Mouse (Mus musculus) layer of hippocampus, adult 18-20 months (tissue): ENCODE data around the gene Brca2. TPM values are rescaled to one million over a fixed set of nuclear protein-coding genes. Genes with fewer than 3 reads are reported as not detected.

Experiments used
- DNase-seq, 2 experiments: peaks; one replicate each; pipeline ENCODE4 v3.0.0; 2022; ENCODE audit warnings: low spot score in 2 of 2
- total RNA-seq, 2 experiments: library from RNA; stranded (reverse); gene quantifications; 2 replicates each; pipeline ENCODE4 v1.2.3; 2021

Brca2 gene
- total RNA-seq, 2 experiments from 2014 or later: 4.9 to 5.0 TPM

DNA sequence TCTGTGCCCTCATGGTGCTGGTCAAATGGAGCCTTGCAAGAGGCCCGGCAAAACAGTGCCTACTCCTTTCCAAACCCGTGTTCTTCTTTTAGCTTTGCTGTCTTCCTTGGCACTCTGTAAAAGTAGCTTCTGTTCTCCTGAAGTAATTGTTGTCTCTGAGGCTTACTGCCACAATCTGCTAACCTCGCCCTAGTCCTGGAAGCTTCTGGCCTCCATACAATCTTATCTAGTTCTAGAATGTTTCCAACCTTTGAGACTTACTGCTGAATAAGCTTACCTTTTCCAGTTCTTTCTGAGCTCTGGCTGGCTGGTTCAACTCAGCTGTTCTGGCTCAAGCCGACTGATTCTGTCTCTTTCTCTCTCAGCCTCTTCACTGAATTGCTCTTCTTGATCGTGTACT, 39.4 kb downstream of the Brca2 start:
- no peak for DNase-seq

DNA sequence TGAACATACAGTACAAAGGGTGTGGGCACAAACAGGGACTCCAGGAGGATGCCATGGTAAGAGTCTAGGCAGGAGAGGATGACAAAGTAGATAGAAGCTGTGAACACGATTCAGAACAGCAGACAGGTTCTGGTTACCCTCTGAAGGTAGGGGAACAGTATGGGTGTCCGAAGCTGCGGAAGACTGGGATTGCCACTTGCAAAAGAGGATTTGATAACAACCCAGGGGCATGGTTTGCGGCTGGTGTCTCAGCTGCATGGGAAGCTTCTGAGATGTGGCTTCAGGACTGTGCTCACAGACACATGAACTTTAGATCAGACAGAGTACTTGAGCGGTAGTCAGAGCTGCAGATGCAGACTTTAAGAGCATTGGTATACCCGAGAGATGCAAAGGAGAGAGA, 42.0 kb downstream of the Brca2 start:
- no peak for DNase-seq

DNA sequence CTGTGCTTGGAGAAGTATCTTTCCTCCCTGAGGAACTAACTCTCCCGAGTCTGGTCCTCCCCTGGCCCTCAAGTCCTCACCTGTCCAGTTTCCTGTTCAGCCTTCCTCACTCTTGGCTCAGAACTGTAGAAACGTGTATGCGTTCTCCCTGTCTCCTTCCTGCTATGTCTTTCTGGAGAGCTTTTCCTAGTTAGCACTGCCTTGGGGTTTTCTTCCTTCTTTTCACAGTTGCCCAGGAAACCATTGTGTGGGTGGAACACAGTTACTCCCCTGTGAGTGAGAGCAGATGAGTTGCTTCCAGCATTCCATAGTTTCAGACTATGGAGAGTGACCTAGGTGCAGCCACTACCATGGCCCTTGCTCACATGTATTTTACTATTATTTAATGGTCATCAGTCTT, 43.8 kb downstream of the Brca2 start:
- DNase-seq: peak; percentile 30 to 55

DNA sequence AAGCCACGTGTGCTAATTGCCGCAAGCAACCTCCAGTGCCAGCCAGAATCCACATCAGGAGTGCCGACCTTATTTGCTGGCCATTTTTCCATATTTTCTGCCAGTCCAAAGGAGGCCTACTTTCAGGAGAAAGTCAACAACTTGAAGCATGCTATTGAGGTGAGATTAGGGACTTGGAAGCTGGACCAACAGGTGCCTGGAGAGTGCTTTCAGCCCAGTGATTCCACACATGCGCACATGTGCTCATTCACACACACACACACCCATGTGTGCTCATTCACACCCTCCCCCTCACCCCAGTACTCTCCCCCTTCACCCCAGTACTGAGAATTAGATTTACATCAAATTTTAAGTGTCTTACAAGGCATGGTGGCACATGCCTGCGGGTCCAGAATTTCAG, 44.5 kb downstream of the Brca2 start:
- DNase-seq: no peak

DNA sequence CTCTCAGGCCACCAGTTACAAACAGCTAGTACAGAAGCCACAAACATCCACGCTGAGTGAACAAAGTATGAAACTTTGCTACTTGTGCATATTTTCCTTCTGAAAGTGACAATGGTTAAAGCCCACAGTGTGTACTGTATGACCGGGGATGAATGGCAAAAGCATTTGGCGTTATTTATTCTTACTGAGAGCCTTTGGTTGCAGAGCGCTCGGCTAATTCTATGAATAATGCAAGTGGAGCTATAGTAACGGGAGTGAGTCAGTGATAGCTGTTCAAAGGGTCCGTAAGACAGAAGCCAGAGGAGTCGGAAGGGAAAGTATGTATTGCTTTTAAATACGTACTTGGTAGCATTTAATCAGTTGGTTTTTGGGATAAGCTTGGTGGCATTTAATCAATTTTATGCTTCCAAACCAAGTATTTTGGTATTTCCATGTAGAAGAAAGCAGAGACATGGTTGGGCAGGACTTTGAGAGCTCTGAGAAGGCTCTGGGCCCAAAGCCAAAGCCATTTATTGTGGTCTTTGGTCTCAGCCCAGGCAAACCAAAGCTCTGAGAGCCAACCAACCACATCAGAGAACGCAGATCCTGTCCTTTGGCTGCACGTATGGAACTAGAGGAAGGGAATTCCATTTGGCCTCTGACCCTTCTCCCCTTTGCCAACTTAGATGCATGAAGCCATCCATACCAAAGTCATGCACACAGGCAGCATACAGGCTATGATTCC, 48.2 kb downstream of the Brca2 start:
- no peak for DNase-seq

DNA sequence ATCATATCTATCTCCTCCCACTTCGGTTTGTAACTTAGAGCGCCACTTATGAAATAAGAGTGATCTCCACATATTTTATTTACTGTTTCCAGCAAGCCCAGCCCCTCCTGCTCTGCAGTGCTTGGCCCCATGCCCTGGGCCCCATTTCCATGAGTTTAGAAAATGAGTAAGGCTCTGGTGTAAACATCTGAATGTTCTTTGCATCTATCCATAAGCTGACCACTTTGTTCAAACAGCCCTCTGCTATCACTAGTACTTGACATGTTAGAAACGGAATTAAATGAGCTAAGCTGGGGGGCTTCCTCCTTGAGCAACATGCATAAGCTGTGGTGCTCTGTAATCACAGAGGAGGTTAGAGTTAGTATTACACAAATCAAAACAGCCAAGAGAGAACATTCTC, 52.0 kb downstream of the Brca2 start:
- DNase-seq: no peak

DNA sequence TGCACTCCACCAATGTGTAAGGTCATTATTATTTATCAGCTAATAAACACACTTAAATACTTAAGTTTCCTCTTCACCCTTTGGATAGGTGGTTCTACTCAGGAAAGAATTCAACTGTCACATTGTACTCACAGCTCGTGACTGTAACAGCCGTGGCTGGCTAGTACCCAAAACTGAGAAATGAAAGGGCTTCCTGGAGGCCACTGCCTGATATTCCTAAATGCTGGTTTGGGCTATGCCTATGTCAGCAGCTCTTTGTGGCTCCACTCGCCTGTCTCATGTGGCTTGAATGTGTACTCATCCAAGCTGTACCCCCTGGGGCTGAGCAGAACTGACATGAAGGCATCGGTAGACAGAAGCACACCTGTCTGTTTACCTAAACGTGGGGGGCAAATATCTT, 52.5 kb downstream of the Brca2 start:
- DNase-seq: no peak

DNA sequence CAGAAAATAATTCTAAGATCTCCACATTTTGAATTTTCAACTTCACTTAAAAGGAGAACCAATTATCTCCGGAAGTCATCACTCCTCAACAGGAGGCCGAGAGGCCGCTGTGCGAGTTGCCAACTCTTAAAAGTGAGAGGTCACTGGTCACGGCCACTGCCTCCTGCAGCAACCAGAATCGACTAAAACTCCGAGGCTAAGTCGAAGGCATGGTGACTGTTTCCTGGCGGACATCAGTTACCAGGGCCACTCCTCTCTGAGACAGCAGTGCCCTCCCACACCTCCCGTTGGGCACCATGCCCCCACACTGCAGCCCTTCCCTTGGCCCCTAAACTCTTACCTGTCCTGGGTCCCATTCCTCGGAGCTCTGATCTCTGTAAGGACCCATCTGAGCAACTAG, 54.4 kb downstream of the Brca2 start:
- no peak for DNase-seq

DNA sequence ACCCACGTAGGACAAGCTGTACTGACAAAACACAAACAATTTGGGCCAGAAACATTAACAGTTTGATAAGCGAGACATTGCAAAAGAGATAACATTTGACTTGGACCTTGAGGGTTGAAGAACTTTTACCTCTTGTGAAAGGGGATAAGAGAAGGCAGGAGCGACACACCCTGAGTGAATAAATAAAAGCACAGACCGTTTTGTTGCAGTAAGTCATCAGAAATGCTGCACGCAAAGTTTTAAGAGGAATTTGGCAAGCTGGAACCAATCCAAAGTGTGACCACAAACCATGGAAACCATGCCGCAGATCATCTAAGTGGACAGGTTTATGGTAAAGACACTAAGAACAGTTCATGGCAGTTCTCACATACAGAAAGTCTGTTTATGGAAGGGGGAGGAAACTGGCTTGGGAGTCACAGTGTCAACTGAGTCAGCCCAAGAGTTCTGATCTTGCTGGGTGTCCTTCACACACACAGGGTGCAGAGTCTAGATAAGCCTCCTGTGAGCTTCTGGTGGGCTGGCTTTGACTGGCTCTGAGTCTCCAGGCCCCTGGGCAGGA, 56.3 kb downstream of the Brca2 start:
- no peak for DNase-seq

DNA sequence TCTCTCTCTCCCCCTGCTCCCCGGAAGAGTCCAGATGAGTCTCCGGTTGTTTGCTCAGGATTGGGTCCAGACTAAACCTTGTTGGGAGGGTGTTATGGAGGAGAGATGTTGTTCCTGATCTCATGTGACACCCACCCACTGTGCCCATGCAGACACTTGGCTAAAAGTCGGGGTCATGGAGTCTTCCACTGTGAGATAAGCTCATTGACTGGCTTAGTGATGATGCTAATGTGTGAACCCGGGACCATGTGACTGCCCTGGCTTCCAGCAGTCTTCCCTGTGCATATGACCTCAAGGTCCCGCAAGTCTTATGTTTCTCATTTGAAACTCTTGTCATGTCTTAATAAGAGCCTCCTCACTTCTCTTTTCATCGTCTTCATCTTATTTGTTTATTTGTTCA, 58.8 kb downstream of the Brca2 start:
- DNase-seq: no peak

DNA sequence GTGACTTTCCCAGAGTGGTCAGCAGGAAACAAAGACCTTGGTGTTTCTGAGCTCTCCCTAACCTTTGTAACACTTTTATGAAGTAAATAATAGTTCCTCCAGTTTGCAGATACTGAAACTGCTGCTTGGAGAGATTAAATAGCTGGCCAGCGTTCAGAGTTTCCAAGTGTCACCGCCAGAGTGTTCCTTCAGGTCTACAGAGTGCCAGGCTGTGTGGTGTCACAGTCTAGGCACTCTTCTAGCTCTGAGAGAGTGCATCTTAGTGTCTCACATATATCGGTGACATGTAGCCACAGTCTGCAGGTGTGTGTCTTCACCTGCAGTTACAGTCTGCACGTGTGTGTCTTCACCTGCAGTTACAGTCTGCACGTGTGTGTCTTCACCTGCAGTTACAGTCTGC, 60.8 kb downstream of the Brca2 start:
- no peak for DNase-seq

DNA sequence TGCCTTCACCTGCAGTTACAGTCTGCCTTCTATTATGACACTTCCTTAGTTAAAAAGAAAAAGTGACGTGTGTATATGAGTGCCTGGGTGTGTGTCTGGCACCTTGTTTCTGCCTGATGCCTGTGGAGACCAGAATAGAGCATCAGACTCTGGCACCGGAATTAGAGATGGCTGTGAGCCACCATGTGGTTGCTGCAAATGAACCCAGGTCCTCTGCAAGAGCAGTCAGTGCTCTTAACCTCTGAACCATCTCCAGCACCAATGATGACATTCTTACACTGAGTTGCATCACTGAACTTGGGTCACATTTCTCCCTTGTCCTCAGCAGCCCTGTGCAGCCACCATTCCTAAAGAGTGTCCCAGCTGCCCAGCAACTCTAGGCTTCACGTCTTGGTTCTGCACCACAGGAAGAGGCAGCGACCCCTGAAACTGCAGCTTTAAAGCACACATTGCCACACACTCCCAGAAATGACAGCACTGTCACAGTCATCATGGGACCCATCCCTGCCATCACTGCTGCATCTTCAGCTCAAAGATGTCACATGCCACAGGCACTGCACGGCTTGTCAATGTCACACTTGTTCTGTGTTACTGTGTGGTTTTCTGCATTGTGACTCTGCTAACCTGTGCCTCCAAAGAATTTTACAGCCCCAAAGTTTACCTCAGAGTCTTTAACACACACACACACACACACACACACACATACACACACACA, 61.3 kb downstream of the Brca2 start:
- DNase-seq: no peak

DNA sequence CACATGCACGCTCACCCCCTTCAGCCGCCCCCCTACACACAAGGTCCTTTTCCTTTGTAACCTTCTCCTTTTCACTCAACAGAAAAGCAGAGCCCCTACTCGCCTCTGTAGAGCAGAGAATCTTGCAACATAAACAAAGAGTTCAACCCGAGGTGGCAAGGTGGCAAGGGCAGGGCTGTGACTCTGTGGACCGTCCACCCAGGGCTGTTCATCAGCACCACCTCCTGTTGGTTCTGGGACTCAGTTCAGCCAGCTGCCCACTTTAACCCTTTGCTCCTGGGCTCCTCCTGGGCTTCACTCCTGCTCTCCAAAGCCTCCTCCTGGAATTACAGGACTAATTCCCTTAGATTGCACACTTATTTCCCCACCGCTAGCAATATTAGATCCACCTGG, 61.9 kb downstream of the Brca2 start:
- no peak for DNase-seq

DNA sequence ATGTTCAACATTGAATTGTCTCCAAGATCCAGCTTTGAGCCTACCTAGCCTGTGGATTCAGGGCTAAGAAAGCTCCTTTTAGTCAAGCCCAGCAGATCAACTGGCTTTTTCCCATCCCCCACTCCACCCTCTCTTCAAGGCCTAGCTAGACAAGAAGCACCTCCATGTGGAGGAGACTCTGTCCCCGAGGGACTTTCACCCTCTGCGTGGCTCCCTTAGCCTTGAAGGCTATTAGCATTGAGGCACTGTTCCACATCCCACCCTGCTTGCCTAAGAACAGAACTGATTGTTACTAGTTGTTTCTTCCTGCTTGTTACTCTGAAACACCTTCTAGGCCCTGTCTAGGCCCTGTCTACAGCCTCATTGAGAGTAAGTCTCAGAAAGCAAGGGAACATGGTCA, 67.5 kb downstream of the Brca2 start:
- no peak for DNase-seq

DNA sequence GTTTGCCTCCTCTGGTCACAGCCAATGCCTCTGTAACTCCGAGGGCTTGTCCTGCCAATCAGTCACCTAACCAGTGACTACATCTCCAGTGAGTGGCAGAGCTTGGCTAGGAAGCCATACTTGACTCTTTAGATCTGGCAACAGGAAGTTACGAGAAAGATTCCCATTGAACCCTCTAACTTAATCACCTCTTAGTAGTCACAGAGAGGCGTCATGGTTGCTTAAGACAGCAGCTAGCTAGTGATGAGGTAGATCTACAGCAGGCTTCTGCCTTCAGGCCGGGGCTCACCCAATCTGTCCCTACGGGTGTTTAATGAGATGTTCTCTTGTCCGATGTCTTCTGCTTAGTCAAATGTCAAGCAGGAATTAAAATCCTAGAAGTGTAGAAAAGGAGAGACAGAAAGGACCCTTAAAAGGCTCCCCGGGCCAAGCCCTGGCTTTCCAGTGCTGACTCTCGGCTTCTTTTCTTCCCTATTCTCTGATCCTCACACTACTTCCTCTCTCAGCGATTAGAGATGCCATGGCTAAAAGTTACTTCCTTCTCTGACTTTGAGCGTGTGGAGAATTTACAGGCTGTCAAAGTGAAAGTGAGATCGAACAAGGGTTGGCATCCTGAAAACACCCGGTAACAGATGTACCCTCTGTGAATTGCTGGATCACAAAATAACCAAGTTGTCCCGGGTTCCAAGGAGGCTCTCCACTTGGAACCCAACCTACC, 69.9 kb downstream of the Brca2 start:
- DNase-seq: no peak

DNA sequence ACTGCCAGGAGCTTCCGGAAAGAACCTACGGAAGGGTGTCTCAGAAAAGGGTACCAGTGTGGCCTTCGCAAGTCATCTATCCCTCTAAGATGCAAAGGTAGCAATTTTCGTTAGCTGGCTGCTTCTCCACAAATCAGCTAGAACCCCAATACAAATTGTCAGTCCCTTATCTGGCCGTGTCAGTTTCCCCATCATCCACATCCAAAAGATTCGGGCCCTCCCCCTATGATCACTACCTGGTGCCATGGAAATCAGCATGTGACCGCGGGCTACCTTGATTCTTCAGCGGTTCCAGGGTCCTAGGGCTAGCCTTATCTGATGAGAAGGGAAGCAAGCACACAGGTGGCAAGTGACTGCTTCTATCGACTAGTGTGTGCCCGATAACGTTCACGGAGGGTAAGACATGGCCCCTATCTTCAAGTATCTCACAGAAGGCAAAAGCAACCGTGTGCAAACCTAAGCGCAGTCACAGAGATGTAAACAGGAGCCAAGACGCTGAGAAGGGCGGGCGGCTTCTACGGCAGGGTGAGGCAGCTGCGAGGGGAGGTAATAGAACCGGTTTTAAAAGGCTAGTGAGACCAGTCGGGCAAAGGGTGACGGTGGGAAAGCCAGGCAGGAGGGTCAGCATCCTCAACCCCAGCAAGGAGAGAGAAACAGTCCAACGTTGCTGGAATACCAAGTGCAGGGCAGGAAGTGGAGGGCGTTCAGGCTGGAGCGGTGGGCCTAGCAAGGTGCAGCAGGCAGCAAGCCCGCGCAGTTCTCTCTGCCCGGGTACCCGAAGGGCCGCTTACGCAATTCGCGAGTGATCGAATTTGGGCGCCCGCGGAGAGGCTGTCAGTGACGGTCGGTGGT, 70.7 kb downstream of the Brca2 start:
- peak in 1 of 2 experiments; percentile 67 for DNase-seq

DNA sequence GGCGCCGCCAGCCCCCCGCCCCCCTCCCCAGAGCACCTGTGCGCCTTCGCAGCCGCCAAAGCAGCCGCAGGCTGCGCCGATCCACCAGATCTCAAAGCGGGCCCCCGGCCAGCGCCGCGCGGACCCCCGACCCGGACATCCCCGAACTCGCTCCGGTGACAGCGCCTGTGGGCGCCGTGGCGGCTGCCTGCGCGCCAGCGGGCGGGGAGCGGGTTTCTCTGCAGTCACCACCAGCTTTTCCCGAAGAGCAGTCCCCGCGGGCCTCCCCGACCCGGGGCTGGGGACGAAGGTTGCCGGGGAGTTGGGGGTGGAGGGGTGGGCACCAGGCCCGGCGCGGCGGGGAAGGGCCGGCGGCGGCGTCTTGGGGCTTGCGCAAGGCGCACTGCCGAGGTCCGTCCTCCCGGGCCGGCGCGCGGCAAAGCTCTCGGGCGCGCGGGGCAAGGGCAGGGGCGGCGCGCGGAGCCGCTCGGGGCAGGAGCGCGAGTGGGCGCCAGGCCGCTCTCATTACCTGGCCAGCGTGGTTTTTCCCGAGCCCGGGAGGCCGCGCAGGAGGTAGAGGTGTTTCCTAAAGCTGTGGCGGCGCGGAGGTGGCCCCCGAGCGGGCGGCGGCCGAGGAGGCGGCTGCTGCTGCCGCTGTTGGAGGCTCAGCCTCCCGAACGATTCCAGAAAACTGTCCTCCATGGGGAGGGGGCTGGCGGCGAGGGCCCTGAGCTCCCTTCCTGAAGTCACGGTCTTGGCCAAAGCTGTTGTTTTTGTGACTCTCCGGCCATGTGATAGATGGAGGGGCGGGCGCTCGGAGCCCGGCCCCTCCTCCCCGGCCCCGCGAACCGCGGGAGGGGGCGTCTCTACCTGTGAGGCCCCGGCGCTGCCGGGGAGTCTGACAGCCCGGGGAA, 71.6 kb downstream of the Brca2 start:
- peak; percentile 61 to 72 for DNase-seq

DNA sequence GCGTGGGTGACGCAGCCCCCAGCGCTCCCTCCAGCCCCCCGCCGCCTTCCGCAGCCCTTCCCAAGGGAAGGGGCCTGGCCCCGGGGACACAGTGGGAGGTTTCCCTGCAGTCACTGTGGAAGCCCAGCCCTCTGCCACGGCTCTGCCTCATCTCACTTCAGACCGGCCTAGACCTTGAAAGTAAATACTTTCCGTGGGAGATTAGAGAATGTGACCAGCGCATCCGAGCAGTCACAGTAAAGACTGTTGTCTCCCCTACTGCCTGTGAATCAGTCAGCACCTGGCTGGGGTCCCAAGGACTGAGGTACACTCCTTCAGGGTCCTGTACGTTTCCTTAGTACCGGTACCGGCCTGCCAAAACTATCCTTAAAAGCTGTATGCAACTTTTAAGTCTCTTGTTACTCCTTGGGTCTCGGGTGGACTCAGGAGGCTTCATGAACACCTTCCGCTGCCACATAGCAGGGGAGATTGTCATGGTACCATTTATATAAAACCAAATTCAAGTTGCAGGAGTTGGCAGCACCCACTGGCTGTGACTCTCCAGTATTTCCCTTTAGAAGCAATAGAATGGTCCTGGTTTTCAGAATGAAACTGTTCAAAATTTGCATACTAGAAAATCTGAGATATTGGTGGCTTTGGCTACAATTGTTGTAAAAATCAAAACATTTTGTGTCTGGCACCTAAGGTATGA, 72.4 kb downstream of the Brca2 start:
- DNase-seq: no peak

DNA sequence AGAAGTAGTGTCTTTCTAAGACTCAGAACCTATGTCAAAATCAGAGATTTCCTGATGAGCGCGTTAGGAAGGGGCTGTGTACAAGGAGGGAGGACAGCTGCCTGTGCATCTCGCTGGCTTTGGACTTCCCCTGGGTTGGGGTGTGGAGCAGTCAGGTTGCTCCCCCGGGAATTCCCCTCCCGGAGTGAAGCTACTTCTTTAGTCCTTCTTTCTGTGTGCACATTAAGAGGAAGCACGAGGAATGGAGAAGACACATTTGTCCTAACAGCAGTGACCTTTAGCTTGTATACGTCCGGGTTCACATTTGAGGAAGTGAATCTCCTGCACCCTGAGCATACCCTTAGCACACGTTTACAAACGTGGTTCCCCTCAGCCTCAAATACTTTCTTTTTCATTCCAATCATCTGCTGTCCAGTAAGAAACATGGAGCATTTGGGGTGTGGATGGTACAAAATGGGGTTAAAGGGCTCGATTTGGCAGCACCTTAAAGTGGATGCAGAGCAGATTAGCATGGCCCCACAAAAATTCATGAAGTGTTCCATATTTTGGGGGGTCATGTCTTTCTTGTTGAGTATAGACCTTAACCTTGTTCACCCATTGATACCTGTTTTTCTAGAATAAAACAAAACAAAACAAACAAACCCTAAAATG, 73.1 kb downstream of the Brca2 start:
- DNase-seq: no peak
